Mouse (Mus musculus) C2C12 (cell line): ENCODE measurements around the gene Plekha4.

Experiments used
- CEBPB ChIP-seq: IDR thresholded peaks from one replicate; pipeline ENCODE4 v1.6.1; 2011; ENCODE audit warnings: low read depth, mild to moderate bottlenecking, control low read depth, moderate library complexity
- CTCF ChIP-seq: IDR thresholded peaks from one replicate; pipeline ENCODE4 v1.5.1; 2011; ENCODE audit not compliant: control insufficient read depth, insufficient read depth, insufficient read length
- FOSL1 ChIP-seq: IDR thresholded peaks from one replicate; pipeline ENCODE4 v1.8.0; 2011; ENCODE audit warnings: mild to moderate bottlenecking, low read length; ENCODE audit not compliant: poor library complexity, insufficient read depth, severe bottlenecking
- MAX ChIP-seq: IDR thresholded peaks from one replicate; pipeline ENCODE4 v1.6.1; 2011; ENCODE audit warnings: mild to moderate bottlenecking, control low read depth
- MYOG ChIP-seq: IDR thresholded peaks from one replicate; pipeline ENCODE4 v1.6.1; 2011; ENCODE audit not compliant: control insufficient read depth, insufficient read length; ENCODE audit errors: extremely low read depth

DNA sequence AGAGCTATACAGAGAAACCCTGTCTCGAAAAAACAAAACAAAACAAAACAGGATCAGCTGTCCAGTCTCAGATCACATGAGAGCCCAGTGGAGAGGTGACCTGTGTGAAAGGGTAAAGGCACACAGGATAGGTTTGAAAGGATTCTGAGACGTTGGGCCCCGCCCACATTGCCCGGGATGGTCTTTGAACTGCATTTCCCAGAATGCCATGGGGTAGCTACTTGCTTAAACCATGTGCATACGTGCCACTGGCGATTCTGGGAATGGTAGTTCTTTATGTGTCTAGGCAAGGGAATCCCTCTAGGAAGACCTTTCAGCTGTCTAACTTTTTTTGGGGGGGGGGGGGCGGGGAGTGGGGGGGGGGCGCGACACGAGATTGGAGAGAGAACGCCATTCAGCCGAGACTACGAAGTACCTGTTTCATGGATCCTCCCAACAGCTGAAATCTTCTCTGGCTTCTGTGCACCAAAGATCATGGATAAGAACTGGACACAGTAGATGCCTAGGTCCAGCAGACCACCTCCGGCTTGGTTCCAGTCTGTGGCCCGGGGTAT, 44.7 kb upstream of the Plekha4 start, which contains the start of gene Tulp2:
- TF ChIP-seq CTCF = no peak
- no peak for TF ChIP-seq MYOG
- no peak for TF ChIP-seq FOSL1
- no peak for TF ChIP-seq MAX
- no peak for TF ChIP-seq CEBPB
